Mouse (Mus musculus): ENCODE data around the gene Scnn1a. TPM values are rescaled to one million over a fixed set of nuclear protein-coding genes. Genes with fewer than 3 reads are reported as not detected.

Scnn1a gene
- polyA plus RNA-seq, 1 experiment from 2014 or later, result 3.2 TPM

- no peak for ATAC-seq (ENCODE audit: low read depth)
- Histone ChIP-seq H3K4me2 (ENCODE audit: low read depth, low read length) (peak overlapping the region; percentile 83), H3K4me3 (ENCODE audit: low read depth, low read length) (peak overlapping the region; percentile 53), H3K9me3 (ENCODE audit: control insufficient read depth, low read length) (no peaks in the 10 kb centered on the region), H3K27ac (replicated peaks; ENCODE audit: low read depth, low read length) (peak overlapping the region; percentile 68), H3K9ac (ENCODE audit: low read depth, low read length) (peak overlapping the region; percentile 85), H3K27me3 (replicated peaks; ENCODE audit: control insufficient read depth, insufficient read depth, low read length) (no peaks in the 10 kb centered on the region), H3K36me3 (ENCODE audit: control insufficient read depth, insufficient read depth, low read length) (peaks cover 11% of the 10 kb centered on the region; the same call in 1 of the 2 replicates), H3K4me1 (ENCODE audit: control insufficient read depth, insufficient read depth, low read length) (peaks cover 34% of the 10 kb centered on the region)
- no peak for DNase-seq (ENCODE audit: low spot score)
- WGBS, result 66% methylated on average over 22 of the region's 22 CpGs
Measured at GRCm38 (mm10) chr6:125312581-125313355, 7.7 kb upstream of the Scnn1a start.

GRCm38 (mm10) chr6:125313546-125314230 is 6.8 kb upstream of the Scnn1a start, which contains the start of gene Ltbr:
Gene Ltbr (minus strand): TSS chr6:125313885.
- Histone ChIP-seq H3K4me3 (ENCODE audit: low read depth, low read length) (peak within 1 kb of the TSS; percentile 53), H3K27me3 (replicated peaks; ENCODE audit: control insufficient read depth, insufficient read depth, low read length) (no peaks in the 10 kb centered on the region), H3K27ac (replicated peaks; ENCODE audit: low read depth, low read length) (peak within 1 kb of the TSS; percentile 68), H3K4me2 (ENCODE audit: low read depth, low read length) (peak within 1 kb of the TSS; percentile 83), H3K4me1 (ENCODE audit: control insufficient read depth, insufficient read depth, low read length) (peaks cover 34% of the 10 kb centered on the region), H3K9ac (ENCODE audit: low read depth, low read length) (peak within 1 kb of the TSS; percentile 85), H3K9me3 (ENCODE audit: control insufficient read depth, low read length) (no peaks in the 10 kb centered on the region), H3K36me3 (ENCODE audit: control insufficient read depth, insufficient read depth, low read length) (peaks cover 8% of the 10 kb centered on the region; the same call in 1 of the 2 replicates)
- peak; percentile 87 for DNase-seq (ENCODE audit: low spot score)
- WGBS, result under 1% methylated on average over 14 of the region's 46 CpGs
- peak; percentile 89 for ATAC-seq (ENCODE audit: low read depth)

- peak overlapping the region; percentile 83 for H3K4me2 ChIP-seq (ENCODE audit: low read depth, low read length)
- WGBS, result 44% methylated on average over 7 of the region's 7 CpGs
- peak overlapping the region; percentile 85 for H3K9ac ChIP-seq (ENCODE audit: low read depth, low read length)
- peak; percentile 21; the same call in 1 of the 2 replicates for ATAC-seq (ENCODE audit: low read depth)
- peaks cover 31% of the 10 kb centered on the region for H3K4me1 ChIP-seq (ENCODE audit: control insufficient read depth, insufficient read depth, low read length)
- peak overlapping the region; percentile 68 for H3K27ac ChIP-seq (replicated peaks; ENCODE audit: low read depth, low read length)
- no peaks in the 10 kb centered on the region for H3K9me3 ChIP-seq (ENCODE audit: control insufficient read depth, low read length)
- DNase-seq (ENCODE audit: low spot score), result no peak
- H3K27me3 ChIP-seq (replicated peaks; ENCODE audit: control insufficient read depth, insufficient read depth, low read length), result no peaks in the 10 kb centered on the region
- H3K36me3 ChIP-seq (ENCODE audit: control insufficient read depth, insufficient read depth, low read length), result peaks cover 8% of the 10 kb centered on the region; the same call in 1 of the 2 replicates
- H3K4me3 ChIP-seq (ENCODE audit: low read depth, low read length), result peak overlapping the region; percentile 53
Measured at GRCm38 (mm10) chr6:125314231-125314563, 6.3 kb upstream of the Scnn1a start.

- ATAC-seq (ENCODE audit: low read depth), result no peak
- Histone ChIP-seq H3K4me3 (ENCODE audit: low read depth, low read length) (no peak overlapping the region), H3K9me3 (ENCODE audit: control insufficient read depth, low read length) (no peaks in the 10 kb centered on the region), H3K4me1 (ENCODE audit: control insufficient read depth, insufficient read depth, low read length) (peaks cover 30% of the 10 kb centered on the region), H3K36me3 (ENCODE audit: control insufficient read depth, insufficient read depth, low read length) (peaks cover 5% of the 10 kb centered on the region; the same call in 1 of the 2 replicates), H3K9ac (ENCODE audit: low read depth, low read length) (peak overlapping the region; percentile 85; the same call in 1 of the 2 replicates), H3K27me3 (replicated peaks; ENCODE audit: control insufficient read depth, insufficient read depth, low read length) (no peaks in the 10 kb centered on the region), H3K27ac (replicated peaks; ENCODE audit: low read depth, low read length) (no peak overlapping the region), H3K4me2 (ENCODE audit: low read depth, low read length) (peak overlapping the region; percentile 83; the same call in 1 of the 2 replicates)
- 76% methylated on average over 6 of the region's 6 CpGs for WGBS
- DNase-seq (ENCODE audit: low spot score), result no peak
Measured at GRCm38 (mm10) chr6:125314746-125315145, 5.7 kb upstream of the Scnn1a start.

GRCm38 (mm10) chr6:125317077-125317476 is 3.4 kb upstream of the Scnn1a start:
- H3K36me3 ChIP-seq (ENCODE audit: control insufficient read depth, insufficient read depth, low read length), result no peaks in the 10 kb centered on the region
- H3K27ac ChIP-seq (replicated peaks; ENCODE audit: low read depth, low read length), result no peak overlapping the region
- ATAC-seq (ENCODE audit: low read depth), result no peak
- peaks cover 22% of the 10 kb centered on the region for H3K4me1 ChIP-seq (ENCODE audit: control insufficient read depth, insufficient read depth, low read length)
- DNase-seq (ENCODE audit: low spot score), result no peak
- H3K9ac ChIP-seq (ENCODE audit: low read depth, low read length), result no peak overlapping the region
- peaks cover 19% of the 10 kb centered on the region for H3K27me3 ChIP-seq (replicated peaks; ENCODE audit: control insufficient read depth, insufficient read depth, low read length)
- no peaks in the 10 kb centered on the region for H3K9me3 ChIP-seq (ENCODE audit: control insufficient read depth, low read length)
- H3K4me2 ChIP-seq (ENCODE audit: low read depth, low read length), result no peak overlapping the region
- WGBS, result 53% methylated on average over 7 of the region's 7 CpGs
- H3K4me3 ChIP-seq (ENCODE audit: low read depth, low read length), result no peak overlapping the region

GRCm38 (mm10) chr6:125318981-125319918 is 1.2 kb upstream of the Scnn1a start:
- ATAC-seq (ENCODE audit: low read depth) (no peak), DNase-seq (ENCODE audit: low spot score) (no peak)
- Histone ChIP-seq H3K4me1 (ENCODE audit: control insufficient read depth, insufficient read depth, low read length) (peaks cover 3% of the 10 kb centered on the region), H3K4me2 (ENCODE audit: low read depth, low read length) (no peak overlapping the region), H3K36me3 (ENCODE audit: control insufficient read depth, insufficient read depth, low read length) (no peaks in the 10 kb centered on the region), H3K27me3 (replicated peaks; ENCODE audit: control insufficient read depth, insufficient read depth, low read length) (peaks cover 27% of the 10 kb centered on the region), H3K4me3 (ENCODE audit: low read depth, low read length) (no peak overlapping the region), H3K27ac (replicated peaks; ENCODE audit: low read depth, low read length) (peak overlapping the region; percentile 33; the same call in 1 of the 2 replicates), H3K9ac (ENCODE audit: low read depth, low read length) (no peak overlapping the region), H3K9me3 (ENCODE audit: control insufficient read depth, low read length) (no peaks in the 10 kb centered on the region)
- 55% methylated on average over 15 of the region's 15 CpGs for WGBS

GRCm38 (mm10) chr6:125319919-125320296 is 551 bp upstream of the Scnn1a start:
- DNase-seq (ENCODE audit: low spot score), result no peak
- Histone ChIP-seq H3K4me2 (ENCODE audit: low read depth, low read length) (no peak overlapping the region), H3K27ac (replicated peaks; ENCODE audit: low read depth, low read length) (no peak overlapping the region), H3K9ac (ENCODE audit: low read depth, low read length) (no peak overlapping the region), H3K36me3 (ENCODE audit: control insufficient read depth, insufficient read depth, low read length) (no peaks in the 10 kb centered on the region), H3K4me3 (ENCODE audit: low read depth, low read length) (no peak overlapping the region), H3K4me1 (ENCODE audit: control insufficient read depth, insufficient read depth, low read length) (no peaks in the 10 kb centered on the region), H3K27me3 (replicated peaks; ENCODE audit: control insufficient read depth, insufficient read depth, low read length) (peaks cover 27% of the 10 kb centered on the region), H3K9me3 (ENCODE audit: control insufficient read depth, low read length) (no peaks in the 10 kb centered on the region)
- ATAC-seq (ENCODE audit: low read depth), result no peak
